Mouse (Mus musculus) ES-Bruce4 (cell line): Measurements from ENCODE around the gene Dcaf1.

Experiments used
- CTCF ChIP-seq: IDR thresholded peaks from one replicate; pipeline ENCODE4 v1.8.1; 2011; ENCODE audit warnings: low read depth, low read length
- EP300 ChIP-seq: IDR thresholded peaks from 2 replicates; pipeline ENCODE4 v1.6.1; 2011; ENCODE audit warnings: low read depth, low read length; ENCODE audit not compliant: insufficient read depth
- POLR2A ChIP-seq: IDR thresholded peaks from one replicate; pipeline ENCODE4 v1.8.1; 2011; ENCODE audit warnings: low read length; ENCODE audit not compliant: insufficient read depth

DNA sequence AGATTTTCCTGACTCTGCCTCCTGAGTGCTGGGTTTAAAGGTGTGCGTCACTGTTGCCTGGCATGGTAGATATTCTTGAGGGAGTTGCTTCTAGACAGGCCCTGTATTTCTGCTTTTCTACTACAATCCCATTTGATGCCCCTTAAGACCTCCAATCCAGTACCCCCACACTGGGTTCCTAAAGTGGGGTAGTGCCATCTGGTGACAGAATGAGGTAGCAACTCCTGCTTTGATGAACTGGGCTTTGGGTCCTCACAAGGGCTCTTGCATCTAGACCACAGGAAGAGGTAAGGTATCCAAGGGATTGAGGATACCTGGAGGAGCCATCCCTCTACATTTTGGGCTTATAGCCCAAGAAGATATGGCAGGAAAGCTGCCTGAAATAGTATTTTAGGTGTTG, 2.5 kb upstream of the Dcaf1 start:
- TF ChIP-seq CTCF = peak; percentile 36
- TF ChIP-seq EP300 = no peak
- no peak for TF ChIP-seq POLR2A
